Mouse (Mus musculus) cerebellum, adult 18-20 months (tissue): ENCODE data around the gene Cbl.

ENCODE experiments used
- DNase-seq, 2 experiments: peaks; one replicate each; pipeline ENCODE4 v3.0.0; 2021

Gene Cbl

DNA sequence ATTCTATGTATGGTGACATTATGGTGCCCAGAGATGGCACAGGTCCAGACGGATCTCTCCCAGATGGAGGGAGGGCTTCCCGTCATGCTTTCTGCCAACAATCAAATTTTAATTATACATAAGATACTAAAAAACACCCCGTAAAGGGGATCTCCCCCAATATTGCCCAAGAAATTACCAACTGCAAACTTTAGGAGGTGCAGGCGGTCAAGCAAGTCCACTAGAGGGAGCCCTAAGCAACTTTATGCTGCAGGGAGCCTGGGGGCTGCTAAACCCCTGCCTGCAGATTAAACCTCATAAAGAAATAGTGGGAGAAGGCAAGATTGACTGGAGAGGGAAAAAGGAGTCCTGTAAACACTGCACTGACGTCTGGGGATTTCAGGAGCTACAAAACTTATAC is 5.6 kb upstream of the Cbl start:
- peak; percentile 44 to 62 for DNase-seq

DNA sequence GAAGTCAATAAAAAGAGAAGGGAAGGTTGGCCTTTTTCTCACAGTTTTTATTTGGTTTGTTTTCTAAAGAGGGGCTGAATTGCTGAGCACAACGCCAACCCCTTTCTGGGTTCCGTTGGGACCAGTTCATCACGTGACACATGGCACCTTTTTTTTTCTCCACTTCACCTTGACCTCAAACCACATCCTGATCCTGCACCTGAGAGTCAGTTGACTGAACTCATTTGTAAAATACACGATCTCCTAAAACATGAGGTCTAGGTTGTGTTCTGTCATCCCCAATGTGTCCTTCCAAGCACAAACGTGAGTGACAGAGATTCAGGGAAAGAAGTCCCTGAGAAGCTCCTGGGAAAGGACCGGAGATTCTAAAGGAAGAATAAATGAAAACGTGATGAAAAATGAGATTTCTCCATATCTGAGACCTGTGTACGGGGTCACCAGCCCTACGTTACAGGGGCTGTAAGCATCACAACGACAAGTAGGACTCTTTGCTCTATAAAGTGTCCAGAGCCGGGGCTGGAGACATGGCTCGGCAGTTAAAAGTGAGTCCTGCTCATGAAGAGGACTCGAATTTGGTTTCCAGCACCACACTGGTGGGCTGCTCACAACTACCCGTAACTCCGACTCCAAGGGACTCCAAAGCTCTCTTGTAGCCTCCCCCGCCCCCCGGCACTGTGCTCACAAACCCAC is 4.8 kb upstream of the Cbl start:
- no peak for DNase-seq

DNA sequence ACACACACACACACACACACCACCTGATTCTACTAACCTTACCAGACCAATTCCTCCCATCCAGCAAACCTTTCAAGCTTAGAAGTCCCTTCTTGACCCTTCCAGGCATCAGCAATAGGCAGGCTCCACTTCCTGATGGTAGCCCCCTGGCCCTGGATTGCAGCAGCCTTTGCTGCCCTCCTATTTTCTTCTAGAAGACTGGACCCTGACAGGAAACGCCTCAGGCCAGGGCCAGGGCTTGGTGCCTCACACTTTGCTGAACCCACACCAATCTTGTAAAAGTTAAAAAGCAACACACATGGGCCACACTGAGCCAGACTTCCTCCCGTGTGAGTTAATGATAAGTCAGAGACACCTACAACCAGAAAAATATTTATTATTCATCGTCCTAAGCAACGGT is 3.3 kb upstream of the Cbl start:
- no peak for DNase-seq

GRCm38 (mm10) chr9:44236601-44237000 is 2.8 kb upstream of the Cbl start:
- no peak for DNase-seq

DNA sequence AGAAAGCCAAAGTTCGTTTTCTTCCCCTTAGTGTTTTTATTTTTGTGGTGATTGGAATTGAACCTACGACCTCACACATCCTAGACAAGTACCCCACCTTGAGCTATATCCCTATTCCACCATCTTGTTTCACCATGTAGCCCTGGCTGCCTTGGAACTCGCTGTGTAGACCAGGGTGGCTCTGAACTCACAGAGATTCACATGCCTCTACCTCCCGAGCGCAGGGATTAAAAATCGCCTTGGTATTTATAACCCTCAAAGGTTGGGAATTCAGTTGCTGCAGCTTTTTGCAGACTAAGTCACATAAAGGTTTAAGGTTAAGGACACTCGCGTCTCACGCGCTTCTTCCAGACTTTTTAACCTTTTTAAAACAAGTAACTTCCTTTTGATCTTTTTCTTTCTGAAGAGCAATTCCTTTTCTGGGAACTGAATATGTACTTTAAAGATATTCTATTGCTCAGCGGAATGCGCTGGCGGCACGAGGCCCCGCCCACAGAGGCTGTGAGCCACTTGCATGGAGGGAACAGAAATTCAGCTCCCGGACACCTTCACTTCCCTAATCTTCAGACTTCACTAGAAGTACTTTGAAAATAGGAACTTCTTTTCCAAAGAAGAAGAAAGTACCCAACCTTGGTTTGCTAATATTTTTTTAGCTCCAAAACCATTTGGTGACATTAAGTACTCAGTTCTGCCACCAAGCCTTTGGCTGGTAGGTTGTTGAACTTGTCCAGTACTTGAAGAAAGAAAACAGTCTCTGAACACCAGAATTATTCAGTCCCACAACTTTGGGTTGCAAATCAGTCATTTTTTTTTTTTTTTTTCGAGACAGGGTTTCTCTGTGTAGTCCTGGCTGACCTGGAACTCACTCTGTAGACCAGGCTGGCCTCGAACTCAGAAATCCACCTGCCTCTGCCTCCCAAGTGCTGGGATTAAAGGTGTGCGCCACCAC is 904 bp upstream of the Cbl start:
- DNase-seq: peak; percentile 25 to 27

DNA sequence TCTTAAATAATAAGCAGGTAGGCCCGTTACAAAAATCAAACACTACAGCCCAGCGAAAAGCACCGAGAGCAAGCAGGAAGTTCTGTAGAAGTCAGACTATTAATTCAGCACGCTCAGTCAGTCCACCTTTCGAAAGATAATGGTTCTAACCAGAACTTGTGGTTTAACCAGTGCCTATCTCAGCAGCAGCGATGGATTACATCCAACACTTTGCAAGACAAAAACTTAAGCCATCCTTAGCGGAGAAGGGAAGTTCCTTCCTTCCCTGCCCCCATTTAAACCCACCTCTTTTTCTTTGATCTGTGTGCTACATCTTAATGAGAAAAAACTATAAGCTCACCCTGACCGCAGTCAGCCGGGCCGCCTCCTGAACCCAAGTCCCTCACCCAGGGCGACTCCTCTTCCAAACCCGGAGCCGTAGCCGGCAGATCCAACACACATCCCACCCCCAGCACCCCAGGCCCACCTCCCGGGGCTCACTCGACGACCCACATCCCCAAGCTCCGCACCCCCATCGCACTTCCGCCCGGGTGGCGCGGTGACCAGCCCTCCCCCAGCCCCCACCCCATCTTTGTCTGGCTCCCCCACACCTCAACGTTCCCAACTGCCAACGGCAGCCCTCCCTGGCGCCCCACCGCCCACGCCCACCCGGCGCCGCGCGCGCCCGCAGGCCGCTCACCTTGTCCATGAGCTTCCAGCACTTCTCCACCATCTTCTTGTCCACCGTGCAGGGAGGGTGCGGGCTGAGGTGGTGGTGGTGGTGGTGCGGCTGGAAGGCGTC is 638 bp downstream of the Cbl start:
- peak in 1 of 2 experiments; percentile 33 for DNase-seq

DNA sequence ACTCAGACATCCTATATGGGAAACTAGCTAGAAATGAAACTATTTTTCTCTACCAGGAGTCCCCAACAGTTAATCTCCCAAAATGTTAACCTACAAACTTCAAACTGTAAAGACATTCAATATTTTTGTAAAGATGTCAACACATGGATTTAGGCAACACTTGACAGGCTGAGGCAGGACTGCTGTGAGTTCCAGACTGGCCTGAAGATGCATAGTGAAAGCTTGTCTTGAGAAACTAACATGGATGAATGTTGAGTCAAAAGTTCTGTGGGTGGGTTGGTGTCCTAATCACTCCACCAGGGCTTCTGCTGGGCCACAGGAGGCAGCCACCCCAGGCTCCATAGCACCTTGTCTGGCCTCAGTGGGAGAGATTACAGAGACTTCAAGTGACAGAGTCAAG is 2.2 kb downstream of the Cbl start:
- no peak for DNase-seq

- no peak for DNase-seq
Measured at GRCm38 (mm10) chr9:44225993-44226392, 7.9 kb downstream of the Cbl start.

GRCm38 (mm10) chr9:44213538-44213937 is 20.3 kb downstream of the Cbl start:
- DNase-seq: no peak

DNA sequence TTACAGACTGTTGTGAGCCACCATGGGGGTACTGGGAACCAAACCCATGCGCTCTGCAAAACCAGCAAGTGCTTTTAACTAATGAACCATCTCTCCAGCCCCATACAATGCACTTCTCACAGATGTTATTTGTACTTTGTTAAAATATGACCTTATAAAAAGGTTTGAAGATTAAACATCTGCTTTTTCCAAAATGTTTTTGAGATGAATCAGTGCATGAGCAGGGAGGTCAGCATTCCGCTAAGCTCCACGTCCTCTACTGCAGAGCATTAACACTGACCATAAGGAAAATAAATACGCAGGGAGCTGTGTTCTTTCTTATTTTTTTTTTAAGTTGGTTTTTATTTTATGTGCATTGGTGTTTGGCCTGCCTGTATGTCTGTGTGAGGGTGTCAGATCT is 21.4 kb downstream of the Cbl start:
- no peak for DNase-seq

GRCm38 (mm10) chr9:44209416-44209815 is 24.4 kb downstream of the Cbl start:
- no peak for DNase-seq

GRCm38 (mm10) chr9:44207840-44208239 is 26.0 kb downstream of the Cbl start:
- no peak for DNase-seq

DNA sequence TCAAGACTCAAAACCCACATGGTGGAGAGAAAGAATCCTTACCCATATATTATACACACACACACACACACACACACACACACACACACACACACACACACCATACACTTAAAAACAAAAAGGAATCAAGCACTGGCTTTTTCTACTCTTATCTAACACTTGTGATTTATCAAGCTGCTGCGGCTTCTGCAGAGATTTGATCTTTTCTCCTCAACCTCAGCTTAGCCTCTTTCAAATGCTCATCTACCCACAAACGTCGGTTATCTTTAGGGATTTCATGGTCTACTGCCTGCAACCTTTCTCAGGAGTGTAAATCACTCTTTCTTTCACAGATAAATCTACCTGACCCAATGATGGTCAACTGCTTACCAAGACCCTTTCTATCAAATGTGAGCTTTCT is 33.4 kb downstream of the Cbl start:
- no peak for DNase-seq

- no peak for DNase-seq
Measured at GRCm38 (mm10) chr9:44199580-44199979, 34.3 kb downstream of the Cbl start.

DNA sequence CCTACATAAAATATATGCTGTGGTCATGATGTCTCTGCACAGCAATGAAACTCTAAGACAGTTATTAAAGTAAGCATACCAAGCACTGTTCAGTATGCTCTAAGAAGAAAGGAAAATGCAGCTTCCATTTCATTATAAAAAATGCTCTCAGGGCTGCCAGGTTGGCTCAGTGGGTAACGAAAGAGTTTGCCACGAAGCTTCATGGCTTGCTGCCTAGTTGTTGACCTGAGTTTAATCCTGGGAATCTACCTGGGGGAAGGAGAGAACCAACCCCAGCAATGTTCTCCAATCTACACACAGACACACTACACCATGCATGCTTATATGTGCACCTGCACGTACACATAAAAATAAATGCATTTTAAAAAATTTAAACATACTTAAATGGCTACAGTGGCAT is 34.7 kb downstream of the Cbl start:
- peak; percentile 45 to 62 for DNase-seq

DNA sequence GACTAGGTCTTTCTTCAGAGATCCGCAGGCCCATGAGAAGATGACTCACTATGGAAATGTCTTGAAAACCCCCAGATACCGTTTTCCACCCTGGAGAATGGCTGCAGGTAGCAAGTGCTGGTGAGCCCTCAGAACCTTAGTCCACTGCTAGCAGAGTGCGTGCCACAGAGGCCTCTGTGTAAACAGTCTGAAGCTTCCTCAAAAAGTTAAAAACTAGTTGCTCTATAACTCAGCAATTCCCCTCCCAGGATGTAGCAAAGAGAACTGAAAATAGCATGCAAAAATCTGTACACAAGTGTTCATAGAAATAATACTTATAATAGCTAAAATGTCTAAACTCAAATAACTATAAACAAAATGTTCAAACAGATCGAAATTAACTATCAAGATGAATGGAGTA is 37.5 kb downstream of the Cbl start:
- no peak for DNase-seq

- DNase-seq: no peak
Measured at GRCm38 (mm10) chr9:44194000-44194399, 39.8 kb downstream of the Cbl start.

- DNase-seq: no peak
Measured at GRCm38 (mm10) chr9:44192794-44193193, 41.1 kb downstream of the Cbl start.

GRCm38 (mm10) chr9:44192312-44192711 is 41.5 kb downstream of the Cbl start:
- DNase-seq: no peak

GRCm38 (mm10) chr9:44191166-44191565 is 42.7 kb downstream of the Cbl start:
- no peak for DNase-seq

DNA sequence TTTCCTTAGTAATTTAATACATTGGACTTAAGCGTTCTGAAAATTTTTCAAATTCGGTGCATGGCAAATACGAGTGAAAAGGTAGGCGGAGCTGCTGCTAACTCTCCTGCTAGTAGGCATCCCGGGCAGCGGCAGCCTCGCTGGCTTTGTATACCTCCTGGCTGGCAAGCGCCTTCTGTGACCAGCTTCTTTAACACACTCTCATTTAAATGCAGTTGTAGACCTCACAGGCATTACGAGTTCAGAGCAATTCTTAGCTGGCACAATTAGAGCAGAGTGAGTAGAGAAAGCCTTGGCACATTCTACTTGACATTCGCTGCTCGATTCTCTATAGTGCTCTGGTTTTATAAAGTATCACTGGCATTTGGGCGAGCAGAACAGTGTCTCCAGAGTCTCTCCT is 45.6 kb downstream of the Cbl start:
- DNase-seq: peak in 1 of 2 experiments; percentile 17

GRCm38 (mm10) chr9:44182260-44182659 is 51.6 kb downstream of the Cbl start:
- peak in 1 of 2 experiments; percentile 15 for DNase-seq

DNA sequence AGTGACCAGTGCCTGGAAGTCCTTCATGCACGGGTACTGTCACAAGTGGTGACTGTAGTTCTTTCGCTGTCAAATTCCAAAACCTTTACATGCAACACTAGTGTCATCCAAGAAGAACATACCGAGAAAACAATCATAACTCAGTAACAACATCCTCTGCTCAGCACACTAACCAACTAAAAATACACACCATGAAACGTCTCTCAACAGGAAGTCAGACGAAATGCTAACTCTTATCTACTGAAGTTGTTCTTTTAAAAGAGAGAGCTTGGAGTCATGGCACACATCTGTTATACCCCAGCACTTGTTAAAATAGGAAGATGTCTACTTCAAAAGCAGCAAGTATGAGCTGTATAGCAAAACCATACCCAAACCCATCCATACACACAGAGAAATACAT is 52.3 kb downstream of the Cbl start:
- no peak for DNase-seq
